Mouse (Mus musculus): ENCODE data around the gene Inafm1. TPM values are rescaled to one million over a fixed set of nuclear protein-coding genes. Genes with fewer than 3 reads are reported as not detected.

The Inafm1 gene
- polyA plus RNA-seq (2012; ENCODE audit: insufficient read depth, low replicate concordance), result 53.8 and 168 TPM in 2 replicates

GRCm38 (mm10) chr7:16273081-16273765, at the start of gene Inafm1:
TSS of gene Inafm1 (minus strand) at chr7:16273617.
- Histone ChIP-seq H3K4me1 (peaks cover 73% of the 10 kb centered on the region), H3K9me3 (no peaks in the 10 kb centered on the region), H3K4me3 (replicated peaks) (peak within 1 kb of the TSS; percentile 99), H3K36me3 (replicated peaks; ENCODE audit: low read length) (peaks cover 62% of the 10 kb centered on the region), H3K27me3 (replicated peaks) (no peaks in the 10 kb centered on the region)
- TF ChIP-seq GATA1 (IDR thresholded peaks at IDR 0.05; ENCODE audit: borderline replicate concordance, low read length) (0 out of 3 replicates have a peak, but pooled peaks have one; percentile 38), FLI1 (IDR thresholded peaks at IDR 0.05; ENCODE audit: low read length) (no peak)

GRCm38 (mm10) chr7:16320479-16320878, 47.1 kb upstream of the Inafm1 start:
- TF ChIP-seq GATA1 (IDR thresholded peaks at IDR 0.05; ENCODE audit: borderline replicate concordance, low read length) (no peak), FLI1 (IDR thresholded peaks at IDR 0.05; ENCODE audit: low read length) (no peak)
- no peaks in the 10 kb centered on the region for H3K9me3 ChIP-seq
- H3K4me1 ChIP-seq, result peaks cover 45% of the 10 kb centered on the region
- no peak overlapping the region for H3K4me3 ChIP-seq (replicated peaks)
- no peaks in the 10 kb centered on the region for H3K27me3 ChIP-seq (replicated peaks)
- H3K36me3 ChIP-seq (replicated peaks; ENCODE audit: low read length), result peaks cover 67% of the 10 kb centered on the region

- Histone ChIP-seq H3K27me3 (replicated peaks) (no peaks in the 10 kb centered on the region), H3K4me1 (peaks cover 57% of the 10 kb centered on the region), H3K9me3 (no peaks in the 10 kb centered on the region), H3K4me3 (replicated peaks) (no peak overlapping the region), H3K36me3 (replicated peaks; ENCODE audit: low read length) (peaks cover 67% of the 10 kb centered on the region)
- no peak for TF ChIP-seq FLI1 (IDR thresholded peaks at IDR 0.05; ENCODE audit: low read length)
- TF ChIP-seq GATA1 (IDR thresholded peaks at IDR 0.05; ENCODE audit: borderline replicate concordance, low read length), result no peak
Measured at GRCm38 (mm10) chr7:16319216-16319615, 45.8 kb upstream of the Inafm1 start.

GRCm38 (mm10) chr7:16317094-16317493, 43.7 kb upstream of the Inafm1 start:
- H3K9me3 ChIP-seq, result no peaks in the 10 kb centered on the region
- no peak overlapping the region for H3K4me3 ChIP-seq (replicated peaks)
- no peak for TF ChIP-seq GATA1 (IDR thresholded peaks at IDR 0.05; ENCODE audit: borderline replicate concordance, low read length)
- TF ChIP-seq FLI1 (IDR thresholded peaks at IDR 0.05; ENCODE audit: low read length), result no peak
- peaks cover 76% of the 10 kb centered on the region for H3K36me3 ChIP-seq (replicated peaks; ENCODE audit: low read length)
- no peaks in the 10 kb centered on the region for H3K27me3 ChIP-seq (replicated peaks)
- peaks cover 63% of the 10 kb centered on the region for H3K4me1 ChIP-seq

GRCm38 (mm10) chr7:16315222-16315759, 41.9 kb upstream of the Inafm1 start:
- Histone ChIP-seq H3K27me3 (replicated peaks) (no peaks in the 10 kb centered on the region), H3K36me3 (replicated peaks; ENCODE audit: low read length) (peaks cover 79% of the 10 kb centered on the region), H3K4me1 (peaks cover 52% of the 10 kb centered on the region), H3K4me3 (replicated peaks) (peak overlapping the region; percentile 78), H3K9me3 (no peaks in the 10 kb centered on the region)
- TF ChIP-seq FLI1 (IDR thresholded peaks at IDR 0.05; ENCODE audit: low read length) (no peak), GATA1 (IDR thresholded peaks at IDR 0.05; ENCODE audit: borderline replicate concordance, low read length) (no peak)

- TF ChIP-seq FLI1 (IDR thresholded peaks at IDR 0.05; ENCODE audit: low read length) (no peak), GATA1 (IDR thresholded peaks at IDR 0.05; ENCODE audit: borderline replicate concordance, low read length) (no peak)
- Histone ChIP-seq H3K9me3 (no peaks in the 10 kb centered on the region), H3K27me3 (replicated peaks) (no peaks in the 10 kb centered on the region), H3K4me3 (replicated peaks) (peak overlapping the region; percentile 99), H3K36me3 (replicated peaks; ENCODE audit: low read length) (peaks cover 74% of the 10 kb centered on the region), H3K4me1 (peaks cover 47% of the 10 kb centered on the region)
Measured at GRCm38 (mm10) chr7:16314221-16314775, 40.9 kb upstream of the Inafm1 start.

- Histone ChIP-seq H3K4me1 (peaks cover 50% of the 10 kb centered on the region), H3K9me3 (no peaks in the 10 kb centered on the region), H3K27me3 (replicated peaks) (no peaks in the 10 kb centered on the region)
Measured at GRCm38 (mm10) chr7:16313481-16314220, 40.2 kb upstream of the Inafm1 start.

GRCm38 (mm10) chr7:16312672-16313311, 39.4 kb upstream of the Inafm1 start:
- no peaks in the 10 kb centered on the region for H3K9me3 ChIP-seq
- H3K27me3 ChIP-seq (replicated peaks), result no peaks in the 10 kb centered on the region
- H3K4me3 ChIP-seq (replicated peaks), result peak overlapping the region; percentile 99
- peaks cover 65% of the 10 kb centered on the region for H3K36me3 ChIP-seq (replicated peaks; ENCODE audit: low read length)
- TF ChIP-seq GATA1 (IDR thresholded peaks at IDR 0.05; ENCODE audit: borderline replicate concordance, low read length) (no peak), FLI1 (IDR thresholded peaks at IDR 0.05; ENCODE audit: low read length) (peak; percentile 94)
- H3K4me1 ChIP-seq, result peaks cover 52% of the 10 kb centered on the region

More at GRCm38 (mm10) chr7:16313481-16314220, 40.2 kb upstream of the Inafm1 start:
- peak overlapping the region; percentile 99 for H3K4me3 ChIP-seq (replicated peaks)
- H3K36me3 ChIP-seq (replicated peaks; ENCODE audit: low read length), result peaks cover 72% of the 10 kb centered on the region
- TF ChIP-seq FLI1 (IDR thresholded peaks at IDR 0.05; ENCODE audit: low read length) (no peak), GATA1 (IDR thresholded peaks at IDR 0.05; ENCODE audit: borderline replicate concordance, low read length) (no peak)

GRCm38 (mm10) chr7:16312011-16312671, 38.7 kb upstream of the Inafm1 start:
- TF ChIP-seq GATA1 (IDR thresholded peaks at IDR 0.05; ENCODE audit: borderline replicate concordance, low read length) (no peak), FLI1 (IDR thresholded peaks at IDR 0.05; ENCODE audit: low read length) (no peak)
- Histone ChIP-seq H3K4me1 (peaks cover 52% of the 10 kb centered on the region), H3K36me3 (replicated peaks; ENCODE audit: low read length) (peaks cover 59% of the 10 kb centered on the region), H3K4me3 (replicated peaks) (peak overlapping the region; percentile 99), H3K9me3 (no peaks in the 10 kb centered on the region), H3K27me3 (replicated peaks) (no peaks in the 10 kb centered on the region)

All from megakaryocyte, embryonic 14.5 days (primary cell).